Mouse (Mus musculus): ENCODE data around the gene Tspyl2. TPM values are rescaled to one million over a fixed set of nuclear protein-coding genes. Genes with fewer than 3 reads are reported as not detected.
"Not testable (repeated sequence)": the region's sequence is repeated elsewhere in the genome, so short reads cannot be mapped to it uniquely, and the experiment has no call there.

Gene Tspyl2
- polyA plus RNA-seq, 1 experiment, result 18.8 TPM

DNA sequence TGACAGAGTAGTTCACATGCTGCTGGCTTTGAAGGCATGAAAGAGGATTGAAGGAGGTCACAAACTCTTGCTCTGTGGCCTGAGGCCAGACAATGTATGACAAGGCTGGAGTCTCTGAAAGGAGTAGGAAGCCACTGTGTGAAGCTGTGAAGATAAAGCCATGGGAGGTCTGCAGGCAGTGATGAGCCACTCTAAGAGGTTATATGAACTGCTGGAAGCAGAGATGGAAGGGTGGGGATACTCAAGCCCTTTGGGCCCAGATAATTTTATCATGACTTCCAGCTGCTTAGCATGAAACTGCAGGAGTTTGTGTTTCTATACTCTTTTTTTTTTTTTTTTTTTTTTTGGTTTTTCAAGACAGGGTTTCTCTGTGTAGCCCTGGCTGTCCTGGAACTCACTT is 34.9 kb downstream of the Tspyl2 start:
- Histone ChIP-seq H3K4me3 (ENCODE audit: insufficient read depth, poor library complexity, severe bottlenecking) (no peak overlapping the region), H3K79me3 (ENCODE audit: low read depth) (no peaks in the 10 kb centered on the region), H3ac (ENCODE audit: control insufficient read depth, insufficient read length, low read depth) (no peak overlapping the region), H3K27me3 (ENCODE audit: control insufficient read depth, insufficient read depth, insufficient read length) (no peaks in the 10 kb centered on the region), H3K36me3 (ENCODE audit: control insufficient read depth, insufficient read depth) (no peaks in the 10 kb centered on the region), H3K79me2 (ENCODE audit: control insufficient read depth, insufficient read depth) (no peaks in the 10 kb centered on the region)
- TF ChIP-seq FOSL1 (IDR thresholded peaks at IDR 0.05; ENCODE audit: insufficient read depth, low read length, poor library complexity, severe bottlenecking) (no peak), MYOD1 (IDR thresholded peaks at IDR 0.05; ENCODE audit: control insufficient read depth, insufficient read length, low read depth) (no peak), MAX (IDR thresholded peaks at IDR 0.05) (no peak), CTCF (IDR thresholded peaks at IDR 0.05; ENCODE audit: control insufficient read depth, insufficient read depth, insufficient read length) (no peak), CEBPB (IDR thresholded peaks at IDR 0.05; ENCODE audit: low read depth) (no peak), MYOG (IDR thresholded peaks at IDR 0.05; ENCODE audit: control insufficient read depth, extremely low read depth, insufficient read length) (no peak), USF1 (IDR thresholded peaks at IDR 0.05; ENCODE audit: low read depth) (no peak)

DNA sequence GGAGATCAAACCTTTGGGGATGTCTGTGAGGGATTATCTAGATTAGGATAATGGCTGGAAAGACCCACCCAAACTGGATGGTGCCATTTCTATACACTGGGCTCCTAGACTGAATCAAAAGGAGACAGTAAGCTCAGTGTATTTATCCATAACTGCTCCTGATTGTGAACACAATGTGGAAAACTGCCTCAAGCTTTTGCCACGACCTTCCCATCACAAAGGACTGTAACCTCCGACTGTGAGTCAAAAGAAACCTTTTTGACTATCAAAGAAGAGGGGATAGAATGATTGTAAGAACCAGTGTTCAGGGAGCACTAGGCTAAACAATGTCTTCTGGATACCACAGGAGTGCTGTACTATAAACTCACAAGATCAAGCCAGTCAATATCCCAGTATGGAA is 36.0 kb downstream of the Tspyl2 start:
- H3ac ChIP-seq (ENCODE audit: control insufficient read depth, insufficient read length, low read depth), result no peak overlapping the region
- H3K27me3 ChIP-seq (ENCODE audit: control insufficient read depth, insufficient read depth, insufficient read length), result no peaks in the 10 kb centered on the region
- H3K79me2 ChIP-seq (ENCODE audit: control insufficient read depth, insufficient read depth), result no peaks in the 10 kb centered on the region
- TF ChIP-seq MYOG (IDR thresholded peaks at IDR 0.05; ENCODE audit: control insufficient read depth, extremely low read depth, insufficient read length) (no peak), FOSL1 (IDR thresholded peaks at IDR 0.05; ENCODE audit: insufficient read depth, low read length, poor library complexity, severe bottlenecking) (no peak), CEBPB (IDR thresholded peaks at IDR 0.05; ENCODE audit: low read depth) (no peak), USF1 (IDR thresholded peaks at IDR 0.05; ENCODE audit: low read depth) (no peak), MYOD1 (IDR thresholded peaks at IDR 0.05; ENCODE audit: control insufficient read depth, insufficient read length, low read depth) (no peak), CTCF (IDR thresholded peaks at IDR 0.05; ENCODE audit: control insufficient read depth, insufficient read depth, insufficient read length) (no peak), MAX (IDR thresholded peaks at IDR 0.05) (no peak)
- H3K4me3 ChIP-seq (ENCODE audit: insufficient read depth, poor library complexity, severe bottlenecking), result no peak overlapping the region
- no peaks in the 10 kb centered on the region for H3K79me3 ChIP-seq (ENCODE audit: low read depth)
- H3K36me3 ChIP-seq (ENCODE audit: control insufficient read depth, insufficient read depth), result no peaks in the 10 kb centered on the region

DNA sequence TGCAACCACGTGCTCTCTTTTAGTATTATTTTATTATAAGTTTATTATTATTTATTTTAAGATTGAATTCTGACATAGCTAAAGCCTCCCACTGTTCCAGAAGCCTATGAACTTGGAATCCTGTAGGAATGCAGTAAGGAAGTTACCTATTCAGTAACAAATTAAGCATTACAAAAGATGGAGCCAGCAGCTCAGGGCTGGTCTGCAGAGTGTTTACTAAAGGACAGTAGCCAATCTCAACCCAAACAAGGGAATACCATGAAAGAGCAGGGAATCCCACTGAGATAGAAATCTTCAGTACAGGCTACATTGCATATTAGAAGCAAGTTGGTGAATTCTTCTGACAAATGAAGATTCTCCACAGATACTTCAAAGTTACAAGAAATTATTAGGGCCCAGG is 55.2 kb downstream of the Tspyl2 start:
- not testable (repeated sequence) for H3K36me3 ChIP-seq (ENCODE audit: control insufficient read depth, insufficient read depth); H3K79me3 ChIP-seq (ENCODE audit: low read depth); H3K4me3 ChIP-seq (ENCODE audit: insufficient read depth, poor library complexity, severe bottlenecking); H3ac ChIP-seq (ENCODE audit: control insufficient read depth, insufficient read length, low read depth); H3K79me2 ChIP-seq (ENCODE audit: control insufficient read depth, insufficient read depth); H3K27me3 ChIP-seq (ENCODE audit: control insufficient read depth, insufficient read depth, insufficient read length)

Other genes with a start within 250 kb of the Tspyl2 start
- gene Iqsec2, start 198.2 kb downstream of the Tspyl2 start, polyA plus RNA-seq (2012; fragmentation: generic; extraction: Trizol), result 6.9 TPM
- 35.7 TPM for gene Kdm5c, start 109.4 kb downstream of the Tspyl2 start, polyA plus RNA-seq (2012; fragmentation: generic; extraction: Trizol)
- 1.5 TPM for gene Kantr, start 14.9 kb downstream of the Tspyl2 start, polyA plus RNA-seq (2012; fragmentation: generic; extraction: Trizol)
- 4.5 TPM for gene Gpr173, start 26.3 kb upstream of the Tspyl2 start, polyA plus RNA-seq (2012; fragmentation: generic; extraction: Trizol)
- not detected for gene Cldn34a, start 220.9 kb upstream of the Tspyl2 start, polyA plus RNA-seq (2012; fragmentation: generic; extraction: Trizol)

Measured in C2C12 (cell line).